In the genomic region with DNA sequence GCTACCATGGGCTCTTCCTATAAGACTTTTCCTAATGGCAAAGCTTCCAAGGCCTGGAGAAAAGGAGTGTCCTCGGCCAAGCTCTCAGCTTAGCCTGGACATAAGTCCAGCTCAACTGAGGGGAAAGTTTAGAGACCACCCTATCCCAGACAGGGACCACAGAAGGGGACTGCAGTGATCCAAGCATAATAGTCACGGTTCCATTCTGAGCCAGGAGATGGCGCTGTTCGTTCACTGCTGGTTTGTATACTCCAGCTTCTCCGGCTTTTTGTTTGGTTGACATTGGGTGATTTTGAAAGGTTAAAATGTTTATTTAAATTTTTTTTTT, we compare ENCODE assay signal across 9 mouse cellular contexts. TPM values are rescaled to one million over a fixed set of nuclear protein-coding genes. Genes with fewer than 3 reads are reported as not detected.
DNase-seq lines count a peak whose midpoint lies in the region; ATAC-seq and TF ChIP-seq lines count a peak whose summit lies in the region.
"Had no signal": no experiment of that assay in that cellular context is flagged by ENCODE, and none has a peak within 500 bp of the region (broad histone marks: within the 10 kb centered on the region; RNA-seq: fewer than 3 reads in every experiment).

No protein-coding gene starts in this region.

- in situ Hi-C loops in ES-E14 (cut with MboI; ENCODE audit: low sequenced_read_pairs in 2 of 2, unreplicated experiment in 2 of 2) = no loop called here

- no peak for DNase-seq in ES-E14 (ENCODE audit: low read depth, low spot score)
- DNase-seq in cerebellum, adult 2 months = peak; percentile 65 to 83
- DNase-seq in layer of hippocampus, adult 9-11 months = peak; percentile 53
- peak; percentile 89 for DNase-seq in splenic B cell, adult 2 months (ENCODE audit: low read depth, low spot score)

- no peak overlapping the region for H3K4me3 ChIP-seq in forebrain, embryonic 13.5 days
- no peak overlapping the region for H3K4me3 ChIP-seq in forebrain, embryonic 12.5 days (replicated peaks)
- no peak overlapping the region for H3K4me3 ChIP-seq in ES-E14 (ENCODE audit: insufficient read depth in 1 of 2, low read depth in 1 of 2, low read length in 2 of 2, poor library complexity in 1 of 2, severe bottlenecking in 1 of 2)
- H3K4me3 ChIP-seq in cerebellum, adult 2 months (replicated peaks; ENCODE audit: insufficient read depth, low read depth, low read length) = no peak overlapping the region
- no peak overlapping the region for H3K4me3 ChIP-seq in heart, embryonic 12.5 days
- H3K4me3 ChIP-seq: limb, embryonic 15.5 days had no signal

- peaks cover 30% of the 10 kb centered on the region for H3K4me1 ChIP-seq in forebrain, embryonic 13.5 days
- peaks cover 35% of the 10 kb centered on the region for H3K4me1 ChIP-seq in forebrain, embryonic 12.5 days
- H3K4me1 ChIP-seq in ES-E14 (ENCODE audit: control insufficient read depth in 2 of 2, insufficient read depth in 2 of 2, low read length in 2 of 2, poor library complexity in 1 of 2) = peaks cover 3 to 10% of the 10 kb centered on the region in 2 experiments; a peak in 3 of 4 replicates
- peaks cover 6% of the 10 kb centered on the region; the same call in 1 of the 2 replicates for H3K4me1 ChIP-seq in cerebellum, adult 2 months (ENCODE audit: control insufficient read depth, insufficient read depth, low read length)
- peaks cover 29% of the 10 kb centered on the region for H3K4me1 ChIP-seq in heart, embryonic 12.5 days (replicated peaks)

- 5% methylated on average over 5 of the region's 5 CpGs for WGBS in forebrain, embryonic 13.5 days
- WGBS in forebrain, embryonic 12.5 days = 9% methylated on average over 5 of the region's 5 CpGs
- 4% methylated on average over 5 of the region's 5 CpGs for WGBS in cerebellum, adult 2 months
- WGBS in heart, embryonic 12.5 days = 3% methylated on average over 5 of the region's 5 CpGs

- H3K9me3 ChIP-seq in forebrain, embryonic 13.5 days (replicated peaks) = no peaks in the 10 kb centered on the region
- no peaks in the 10 kb centered on the region for H3K9me3 ChIP-seq in forebrain, embryonic 12.5 days
- H3K9me3 ChIP-seq in ES-E14 (ENCODE audit: control insufficient read depth, insufficient read depth, low read depth, low read length) = no peaks in the 10 kb centered on the region
- H3K9me3 ChIP-seq in heart, embryonic 12.5 days (replicated peaks) = no peaks in the 10 kb centered on the region
- H3K9me3 ChIP-seq: limb, embryonic 15.5 days had no signal

- peaks cover under 1% of the 10 kb centered on the region; the same call in 1 of the 2 replicates for H3K27me3 ChIP-seq in forebrain, embryonic 13.5 days
- peaks cover 11% of the 10 kb centered on the region for H3K27me3 ChIP-seq in forebrain, embryonic 12.5 days
- H3K27me3 ChIP-seq in cerebellum, adult 2 months (ENCODE audit: control insufficient read depth, insufficient read depth, low read length) = no peaks in the 10 kb centered on the region
- peaks cover 10% of the 10 kb centered on the region for H3K27me3 ChIP-seq in heart, embryonic 12.5 days (replicated peaks)
- 0 out of 2 replicates have a peak, but pooled peaks cover 2% of the 10 kb centered on the region for H3K27me3 ChIP-seq in splenic B cell, adult 2 months (ENCODE audit: control insufficient read depth, insufficient read depth, low read length, poor library complexity, severe bottlenecking)

- TF ChIP-seq CTCF in cerebellum, adult 2 months (IDR thresholded peaks at IDR 0.05; ENCODE audit: borderline replicate concordance, insufficient read depth, low read depth, low read length) = peak; percentile 91

- H3K36me3 ChIP-seq in forebrain, embryonic 13.5 days (ENCODE audit: poor library complexity, severe bottlenecking) = peaks cover 34% of the 10 kb centered on the region
- H3K36me3 ChIP-seq in forebrain, embryonic 12.5 days (replicated peaks) = peaks cover 33% of the 10 kb centered on the region
- H3K36me3 ChIP-seq in ES-E14 (ENCODE audit: control insufficient read depth, insufficient read depth, low read length, poor library complexity, severe bottlenecking) = peaks cover 33% of the 10 kb centered on the region
- H3K36me3 ChIP-seq in heart, embryonic 12.5 days = peaks cover 34% of the 10 kb centered on the region
- H3K36me3 ChIP-seq in splenic B cell, adult 2 months (ENCODE audit: control insufficient read depth, insufficient read depth, low read length, poor library complexity, severe bottlenecking) = no peaks in the 10 kb centered on the region; the same call in none of the 2 replicates

- ATAC-seq in forebrain, embryonic 13.5 days = 0 out of 2 replicates have a peak, but pooled peaks have one; percentile 34
- no peak for ATAC-seq in forebrain, embryonic 12.5 days (ENCODE audit: low FRiP score)
- no peak for ATAC-seq in heart, embryonic 12.5 days (ENCODE audit: insufficient number of reproducible peaks, low FRiP score)
- peak; percentile 66 for ATAC-seq in megakaryocyte progenitor cell, adult 5-6 weeks (replicated peaks; ENCODE audit: poor library complexity)

- no peak overlapping the region for H3K4me2 ChIP-seq in forebrain, embryonic 13.5 days
- H3K4me2 ChIP-seq in forebrain, embryonic 12.5 days = no peak overlapping the region
- no peak overlapping the region for H3K4me2 ChIP-seq in heart, embryonic 12.5 days
- H3K4me2 ChIP-seq: limb, embryonic 15.5 days had no signal

- no peak for TF ChIP-seq POLR2A in cerebellum, adult 2 months (IDR thresholded peaks at IDR 0.05; ENCODE audit: borderline replicate concordance, insufficient read depth, low read length)

- no peak overlapping the region for H3K27ac ChIP-seq in forebrain, embryonic 13.5 days
- no peak overlapping the region for H3K27ac ChIP-seq in forebrain, embryonic 12.5 days
- no peak overlapping the region for H3K27ac ChIP-seq in ES-E14 (ENCODE audit: insufficient read depth, low read depth, low read length, poor library complexity, severe bottlenecking)
- no peak overlapping the region for H3K27ac ChIP-seq in cerebellum, adult 2 months (ENCODE audit: insufficient read depth, low read length)
- H3K27ac ChIP-seq in heart, embryonic 12.5 days (ENCODE audit: poor library complexity, severe bottlenecking) = peak overlapping the region; percentile 3; the same call in 1 of the 2 replicates
- H3K27ac ChIP-seq: limb, embryonic 15.5 days had no signal

- H3K9ac ChIP-seq in forebrain, embryonic 13.5 days = no peak overlapping the region
- no peak overlapping the region for H3K9ac ChIP-seq in forebrain, embryonic 12.5 days
- H3K9ac ChIP-seq in ES-E14 (ENCODE audit: insufficient read depth, low read depth, low read length, poor library complexity, severe bottlenecking) = no peak overlapping the region
- no peak overlapping the region for H3K9ac ChIP-seq in heart, embryonic 12.5 days
- H3K9ac ChIP-seq: limb, embryonic 15.5 days had no signal

TF ChIP-seq in ES-E14, 5 proteins besides CTCF, POLR2A, EP300 and RAD21 (continues in another document):
- TF ChIP-seq CHD2 (IDR thresholded peaks at IDR 0.05; ENCODE audit: low read depth, low read length) (no peak), MAFK (IDR thresholded peaks at IDR 0.05; ENCODE audit: insufficient read depth, low read depth, low read length) (no peak), ZC3H11A (IDR thresholded peaks at IDR 0.05; ENCODE audit: borderline replicate concordance, low read depth, low read length) (0 out of 2 replicates have a peak, but pooled peaks have one; percentile 27)

RNA-seq across cellular contexts. Expression of gene Rpl19, which starts 4.9 kb away (rescaled TPM):
- 801 and 821 TPM in 2 replicates for polyA plus RNA-seq in forebrain, embryonic 13.5 days (2015; fragmentation: Nextera tagmentation; extraction: Ambion mirVana)
- 737 and 747 TPM in 2 replicates for polyA plus RNA-seq in forebrain, embryonic 12.5 days (2016; fragmentation: Nextera tagmentation; extraction: Ambion mirVana)
- 3,222 and 3,264 TPM in 2 replicates for total RNA-seq in ES-E14 (2012; rRNA removed)
- 746 and 786 TPM in 2 replicates for polyA plus RNA-seq in cerebellum, adult 2 months (2012; rRNA removed)
- polyA plus RNA-seq in heart, embryonic 12.5 days (2016; fragmentation: Nextera tagmentation; extraction: Ambion mirVana) = 654 and 675 TPM in 2 replicates
- 3,659 and 3,794 TPM in 2 replicates for total RNA-seq in megakaryocyte progenitor cell, adult 5-6 weeks (2015)
- 1,648 and 1,816 TPM in 2 replicates for total RNA-seq in megakaryocyte progenitor cell, adult 5-6 weeks (2017)

RNA-seq across cellular contexts. Expression of gene Cacnb1, which starts 8.6 kb away (rescaled TPM):
- polyA plus RNA-seq in forebrain, embryonic 13.5 days (2015; fragmentation: Nextera tagmentation; extraction: Ambion mirVana) = 25.9 and 29.9 TPM in 2 replicates
- polyA plus RNA-seq in forebrain, embryonic 12.5 days (2016; fragmentation: Nextera tagmentation; extraction: Ambion mirVana) = 22.5 and 29.3 TPM in 2 replicates
- 6.2 and 12.0 TPM in 2 replicates for total RNA-seq in ES-E14 (2012; rRNA removed)
- polyA plus RNA-seq in cerebellum, adult 2 months (2012; rRNA removed) = 34.6 and 37.5 TPM in 2 replicates
- polyA plus RNA-seq in heart, embryonic 12.5 days (2016; fragmentation: Nextera tagmentation; extraction: Ambion mirVana) = 6.1 and 8.5 TPM in 2 replicates
- 0.17 and 1.2 TPM in 2 replicates for total RNA-seq in megakaryocyte progenitor cell, adult 5-6 weeks (2015)
- 0.41 and 0.92 TPM in 2 replicates for total RNA-seq in megakaryocyte progenitor cell, adult 5-6 weeks (2017)

RNA-seq across cellular contexts. Expression of gene Stac2, which starts 21.9 kb away (rescaled TPM):
- 1.2 and 1.6 TPM in 2 replicates for polyA plus RNA-seq in forebrain, embryonic 13.5 days (2015; fragmentation: Nextera tagmentation; extraction: Ambion mirVana)
- polyA plus RNA-seq in forebrain, embryonic 12.5 days (2016; fragmentation: Nextera tagmentation; extraction: Ambion mirVana) = 1.6 TPM in 2 replicates
- 2.1 and 3.8 TPM in 2 replicates for total RNA-seq in ES-E14 (2012; rRNA removed)
- polyA plus RNA-seq in cerebellum, adult 2 months (2012; rRNA removed) = 31.0 and 37.7 TPM in 2 replicates
- polyA plus RNA-seq in heart, embryonic 12.5 days (2016; fragmentation: Nextera tagmentation; extraction: Ambion mirVana) = 0.47 and 0.63 TPM in 2 replicates
- total RNA-seq in megakaryocyte progenitor cell, adult 5-6 weeks (2015) = not detected in 2 replicates
- total RNA-seq in megakaryocyte progenitor cell, adult 5-6 weeks (2017) = not detected in 2 replicates

RNA-seq across cellular contexts. Expression of gene Arl5c, which starts 35.4 kb away (rescaled TPM):
- polyA plus RNA-seq in forebrain, embryonic 13.5 days (2015; fragmentation: Nextera tagmentation; extraction: Ambion mirVana) = 8.4 and 11.0 TPM in 2 replicates
- polyA plus RNA-seq in forebrain, embryonic 12.5 days (2016; fragmentation: Nextera tagmentation; extraction: Ambion mirVana) = 7.0 and 7.8 TPM in 2 replicates
- 2.9 and 4.4 TPM in 2 replicates for total RNA-seq in ES-E14 (2012; rRNA removed)
- 2.0 and 2.2 TPM in 2 replicates for polyA plus RNA-seq in cerebellum, adult 2 months (2012; rRNA removed)
- polyA plus RNA-seq in heart, embryonic 12.5 days (2016; fragmentation: Nextera tagmentation; extraction: Ambion mirVana) = 3.4 and 3.9 TPM in 2 replicates
- total RNA-seq in megakaryocyte progenitor cell, adult 5-6 weeks (2015) = 3.9 and 6.1 TPM in 2 replicates
- total RNA-seq in megakaryocyte progenitor cell, adult 5-6 weeks (2017) = 2.5 and 7.6 TPM in 2 replicates

RNA-seq across cellular contexts. Expression of gene Plxdc1, which starts 45.2 kb away (rescaled TPM):
- polyA plus RNA-seq in forebrain, embryonic 13.5 days (2015; fragmentation: Nextera tagmentation; extraction: Ambion mirVana) = 0.14 and 0.34 TPM in 2 replicates
- 0.22 and 0.33 TPM in 2 replicates for polyA plus RNA-seq in forebrain, embryonic 12.5 days (2016; fragmentation: Nextera tagmentation; extraction: Ambion mirVana)
- 2.5 and 4.3 TPM in 2 replicates for total RNA-seq in ES-E14 (2012; rRNA removed)
- 46.2 and 51.5 TPM in 2 replicates for polyA plus RNA-seq in cerebellum, adult 2 months (2012; rRNA removed)
- 0.31 TPM in 1 of 2 replicates, not detected in the other for polyA plus RNA-seq in heart, embryonic 12.5 days (2016; fragmentation: Nextera tagmentation; extraction: Ambion mirVana)
- 2.3 and 3.0 TPM in 2 replicates for total RNA-seq in megakaryocyte progenitor cell, adult 5-6 weeks (2015)
- 0.92 and 1.0 TPM in 2 replicates for total RNA-seq in megakaryocyte progenitor cell, adult 5-6 weeks (2017)

Comparison
In these comparisons a context has a peak if more than half of its experiments do, and no peak if none do; other contexts are left out.
1. ATAC-seq: peak in forebrain, embryonic 13.5 days (single experiment) and megakaryocyte progenitor cell, adult 5-6 weeks (single experiment); none in forebrain, embryonic 12.5 days (single experiment) and heart, embryonic 12.5 days (single experiment).
2. RNA of gene Stac2, which starts 21.9 kb away (polyA plus RNA-seq): 31.0 to 37.7 TPM in cerebellum, adult 2 months; 1.6 TPM in forebrain, embryonic 12.5 days, 1.2 to 1.6 TPM in forebrain, embryonic 13.5 days and 0.47 to 0.63 TPM in heart, embryonic 12.5 days; every median in the first group is over 10 times any median in the second.